Mouse (Mus musculus): ENCODE measurements around the gene Wdr4. TPM values are rescaled to one million over a fixed set of nuclear protein-coding genes. Genes with fewer than 3 reads are reported as not detected.

Wdr4 gene
- polyA plus RNA-seq, 1 experiment: 48.5 TPM

DNA sequence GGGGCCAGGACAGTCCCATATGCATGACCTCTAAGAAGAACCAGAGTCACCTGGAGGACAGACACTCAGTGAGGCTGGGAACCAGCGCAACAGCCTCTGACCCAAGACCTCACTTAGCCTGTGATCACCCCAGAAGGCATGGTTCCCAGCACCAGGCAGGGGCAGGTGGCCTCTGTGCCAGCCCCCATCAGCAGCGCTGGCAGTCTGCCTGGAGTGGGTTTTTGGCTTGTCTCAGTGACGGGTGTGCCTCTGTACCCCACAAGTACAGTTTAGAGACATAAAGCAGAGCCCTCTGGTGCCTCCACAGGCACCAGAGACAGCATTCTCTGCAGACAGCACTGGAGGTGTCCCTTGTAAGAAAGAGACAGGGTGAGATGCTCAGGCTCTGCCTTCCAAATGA lies 69.6 kb downstream of the Wdr4 start:
- H3K27me3 ChIP-seq (ENCODE audit: control insufficient read depth, insufficient read depth, insufficient read length): peaks cover 23% of the 10 kb centered on the region
- H3K79me3 ChIP-seq (ENCODE audit: low read depth): no peaks in the 10 kb centered on the region
- H3K36me3 ChIP-seq (ENCODE audit: control insufficient read depth, insufficient read depth): no peaks in the 10 kb centered on the region
- TF ChIP-seq MYOG (IDR thresholded peaks at IDR 0.05; ENCODE audit: control insufficient read depth, extremely low read depth, insufficient read length) (no peak), FOSL1 (IDR thresholded peaks at IDR 0.05; ENCODE audit: insufficient read depth, low read length, poor library complexity, severe bottlenecking) (no peak), USF1 (IDR thresholded peaks at IDR 0.05; ENCODE audit: low read depth) (no peak), MAX (IDR thresholded peaks at IDR 0.05) (no peak), MYOD1 (IDR thresholded peaks at IDR 0.05; ENCODE audit: control insufficient read depth, insufficient read length, low read depth) (no peak), CEBPB (IDR thresholded peaks at IDR 0.05; ENCODE audit: low read depth) (no peak), CTCF (IDR thresholded peaks at IDR 0.05; ENCODE audit: control insufficient read depth, insufficient read depth, insufficient read length) (no peak)
- H3K4me3 ChIP-seq (ENCODE audit: insufficient read depth, poor library complexity, severe bottlenecking): no peak overlapping the region
- H3K79me2 ChIP-seq (ENCODE audit: control insufficient read depth, insufficient read depth): no peaks in the 10 kb centered on the region
- no peak overlapping the region for H3ac ChIP-seq (ENCODE audit: control insufficient read depth, insufficient read length, low read depth)

DNA sequence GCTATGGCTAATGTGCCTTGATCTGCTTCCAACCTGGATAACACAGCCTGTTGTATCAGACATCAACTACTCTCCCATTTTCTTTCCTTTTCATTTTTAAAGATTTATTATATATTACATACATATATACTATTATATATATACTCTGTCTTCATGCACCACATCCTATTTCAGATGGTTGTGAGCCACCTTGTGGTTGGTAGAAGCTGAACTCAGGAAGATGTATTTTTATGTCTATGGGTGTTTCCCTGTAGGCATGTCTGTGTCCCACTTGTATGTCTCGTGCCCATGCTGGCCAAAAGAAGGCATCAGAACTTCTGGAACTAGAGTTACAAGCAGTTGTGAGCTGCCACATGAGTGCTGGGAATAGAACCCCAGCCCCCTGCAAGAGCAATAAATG lies 71.3 kb downstream of the Wdr4 start:
- Histone ChIP-seq H3K36me3 (ENCODE audit: control insufficient read depth, insufficient read depth) (no peaks in the 10 kb centered on the region), H3K79me2 (ENCODE audit: control insufficient read depth, insufficient read depth) (no peaks in the 10 kb centered on the region), H3ac (ENCODE audit: control insufficient read depth, insufficient read length, low read depth) (no peak overlapping the region), H3K79me3 (ENCODE audit: low read depth) (no peaks in the 10 kb centered on the region), H3K4me3 (ENCODE audit: insufficient read depth, poor library complexity, severe bottlenecking) (no peak overlapping the region), H3K27me3 (ENCODE audit: control insufficient read depth, insufficient read depth, insufficient read length) (peaks cover 29% of the 10 kb centered on the region)
- TF ChIP-seq MAX (IDR thresholded peaks at IDR 0.05): no peak
- no peak for TF ChIP-seq MYOG (IDR thresholded peaks at IDR 0.05; ENCODE audit: control insufficient read depth, extremely low read depth, insufficient read length)
- no peak for TF ChIP-seq MYOD1 (IDR thresholded peaks at IDR 0.05; ENCODE audit: control insufficient read depth, insufficient read length, low read depth)
- TF ChIP-seq CTCF (IDR thresholded peaks at IDR 0.05; ENCODE audit: control insufficient read depth, insufficient read depth, insufficient read length): no peak
- no peak for TF ChIP-seq CEBPB (IDR thresholded peaks at IDR 0.05; ENCODE audit: low read depth)
- TF ChIP-seq FOSL1 (IDR thresholded peaks at IDR 0.05; ENCODE audit: insufficient read depth, low read length, poor library complexity, severe bottlenecking): no peak
- TF ChIP-seq USF1 (IDR thresholded peaks at IDR 0.05; ENCODE audit: low read depth): no peak

DNA sequence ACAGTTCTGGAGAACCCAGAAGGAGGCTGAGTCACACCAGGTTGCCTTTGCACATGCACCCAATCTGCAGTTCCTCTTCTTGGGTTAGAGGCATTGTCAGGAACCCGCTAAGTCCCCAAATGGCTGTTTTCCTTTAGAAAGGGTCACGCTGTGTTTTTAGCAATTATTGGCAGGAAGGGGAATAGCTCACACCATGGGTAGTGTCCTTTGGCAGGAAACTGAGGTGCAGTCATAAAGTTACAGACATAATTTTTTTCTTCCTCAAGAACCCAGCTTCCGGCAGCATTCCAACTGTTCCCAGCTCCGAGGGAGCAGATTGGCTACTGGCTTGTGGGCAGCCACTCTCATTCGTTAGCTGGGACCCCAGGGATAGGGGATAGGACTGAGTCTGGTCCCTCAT lies 72.0 kb downstream of the Wdr4 start:
- no peaks in the 10 kb centered on the region for H3K79me3 ChIP-seq (ENCODE audit: low read depth)
- no peak overlapping the region for H3ac ChIP-seq (ENCODE audit: control insufficient read depth, insufficient read length, low read depth)
- H3K36me3 ChIP-seq (ENCODE audit: control insufficient read depth, insufficient read depth): no peaks in the 10 kb centered on the region
- peaks cover 32% of the 10 kb centered on the region for H3K27me3 ChIP-seq (ENCODE audit: control insufficient read depth, insufficient read depth, insufficient read length)
- TF ChIP-seq MYOD1 (IDR thresholded peaks at IDR 0.05; ENCODE audit: control insufficient read depth, insufficient read length, low read depth): no peak
- TF ChIP-seq FOSL1 (IDR thresholded peaks at IDR 0.05; ENCODE audit: insufficient read depth, low read length, poor library complexity, severe bottlenecking): no peak
- no peak for TF ChIP-seq MYOG (IDR thresholded peaks at IDR 0.05; ENCODE audit: control insufficient read depth, extremely low read depth, insufficient read length)
- no peak for TF ChIP-seq CEBPB (IDR thresholded peaks at IDR 0.05; ENCODE audit: low read depth)
- no peak for TF ChIP-seq CTCF (IDR thresholded peaks at IDR 0.05; ENCODE audit: control insufficient read depth, insufficient read depth, insufficient read length)
- no peak for TF ChIP-seq USF1 (IDR thresholded peaks at IDR 0.05; ENCODE audit: low read depth)
- TF ChIP-seq MAX (IDR thresholded peaks at IDR 0.05): no peak
- H3K4me3 ChIP-seq (ENCODE audit: insufficient read depth, poor library complexity, severe bottlenecking): no peak overlapping the region
- H3K79me2 ChIP-seq (ENCODE audit: control insufficient read depth, insufficient read depth): no peaks in the 10 kb centered on the region

DNA sequence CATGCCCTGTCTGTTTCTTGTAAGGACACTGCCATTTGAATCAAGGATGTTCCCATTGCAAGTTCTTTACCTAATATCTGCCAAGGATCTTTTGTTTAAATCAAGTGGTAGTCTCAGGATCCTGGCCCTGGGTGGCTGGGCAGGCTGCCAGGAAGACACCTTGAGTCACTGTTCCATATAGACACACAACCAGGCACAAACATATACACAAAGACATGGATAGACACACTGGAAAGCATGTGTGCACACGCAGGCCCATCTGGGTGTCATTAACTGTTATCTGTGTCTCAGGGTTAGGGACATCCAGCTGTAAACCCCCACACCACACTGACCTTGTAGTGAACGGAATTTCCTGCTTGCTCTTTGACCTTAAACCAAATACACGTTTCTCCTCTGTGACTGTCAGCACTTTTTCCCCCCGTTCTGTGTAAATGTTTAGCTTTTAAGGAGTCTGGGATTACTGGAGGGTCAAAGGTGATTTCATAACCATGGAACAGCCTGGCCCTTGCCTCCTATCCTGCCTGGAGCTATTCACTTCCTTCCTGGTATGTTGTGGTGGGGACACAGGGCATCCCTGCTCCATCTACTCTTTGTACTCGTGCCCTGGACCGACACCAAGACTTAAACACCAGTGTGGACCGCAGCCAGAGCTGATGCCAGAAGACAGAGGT lies 74.6 kb downstream of the Wdr4 start:
- no peaks in the 10 kb centered on the region for H3K79me2 ChIP-seq (ENCODE audit: control insufficient read depth, insufficient read depth)
- no peaks in the 10 kb centered on the region for H3K36me3 ChIP-seq (ENCODE audit: control insufficient read depth, insufficient read depth)
- H3ac ChIP-seq (ENCODE audit: control insufficient read depth, insufficient read length, low read depth): no peak overlapping the region
- H3K79me3 ChIP-seq (ENCODE audit: low read depth): no peaks in the 10 kb centered on the region
- H3K27me3 ChIP-seq (ENCODE audit: control insufficient read depth, insufficient read depth, insufficient read length): peaks cover 33% of the 10 kb centered on the region
- no peak overlapping the region for H3K4me3 ChIP-seq (ENCODE audit: insufficient read depth, poor library complexity, severe bottlenecking)
- no peak for TF ChIP-seq USF1 (IDR thresholded peaks at IDR 0.05; ENCODE audit: low read depth)
- no peak for TF ChIP-seq MAX (IDR thresholded peaks at IDR 0.05)

Small RNA genes within 50 kb of the gene (microRNA-seq; reads per million reads assigned to microRNA genes)
- 0.20 reads per million for gene Gm24970 (ENCODE audit: borderline microRNAs expressed)

Other genes with a start within 250 kb of the Wdr4 start
- 0.20 TPM for gene Rsph1, start 242.6 kb downstream of the Wdr4 start, polyA plus RNA-seq (2012; fragmentation: generic; extraction: Trizol)
- gene Slc37a1, start 233.2 kb downstream of the Wdr4 start, polyA plus RNA-seq (2012; fragmentation: generic; extraction: Trizol): 0.14 TPM
- 0.15 TPM for gene Pde9a, start 133.8 kb downstream of the Wdr4 start, polyA plus RNA-seq (2012; fragmentation: generic; extraction: Trizol)
- 178 TPM for gene Ndufv3, start 135 bp upstream of the Wdr4 start, polyA plus RNA-seq (2012; fragmentation: generic; extraction: Trizol)
- gene Pknox1, start 44.8 kb upstream of the Wdr4 start, polyA plus RNA-seq (2012; fragmentation: generic; extraction: Trizol): 13.6 TPM
- gene Cbs, start 117.3 kb upstream of the Wdr4 start, polyA plus RNA-seq (2012; fragmentation: generic; extraction: Trizol): 0.25 TPM
- gene U2af1, start 138.9 kb upstream of the Wdr4 start, polyA plus RNA-seq (2012; fragmentation: generic; extraction: Trizol): 283 TPM
- gene Cryaa, start 157.8 kb upstream of the Wdr4 start, polyA plus RNA-seq (2012; fragmentation: generic; extraction: Trizol): not detected

Measured in C2C12 (cell line).